Mouse (Mus musculus): ENCODE measurements around the gene Akna. TPM values are rescaled to one million over a fixed set of nuclear protein-coding genes. Genes with fewer than 3 reads are reported as not detected.

Gene Akna
- polyA plus RNA-seq, 1 experiment = 76.6 TPM

DNA sequence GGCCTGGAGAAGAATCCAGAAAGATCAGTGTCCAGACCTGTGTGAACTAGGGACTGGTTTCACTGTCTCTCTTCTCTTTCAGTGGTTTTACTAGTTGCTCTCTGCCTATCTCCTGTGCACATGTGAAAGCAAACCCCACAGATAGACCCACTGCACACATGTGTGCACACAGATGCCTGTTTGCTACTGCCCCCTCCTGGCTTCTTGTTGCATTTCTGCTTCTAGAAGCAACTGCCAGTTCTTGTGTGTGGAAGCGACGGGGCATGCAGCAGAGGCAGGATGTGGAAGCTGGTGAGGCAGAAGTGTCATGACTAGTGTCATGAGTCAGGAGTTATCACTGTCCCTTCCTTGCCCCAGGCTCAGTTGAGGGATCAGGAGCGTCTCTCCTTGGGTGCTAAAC is 31.3 kb downstream of the Akna start:
- Histone ChIP-seq H3K4me1 (replicated peaks; ENCODE audit: control insufficient read depth, insufficient read depth, low read length) (no peaks in the 10 kb centered on the region), H3K4me3 (ENCODE audit: control insufficient read depth, insufficient read depth, low read length) (no peak overlapping the region), H3K27ac (ENCODE audit: control insufficient read depth, insufficient read depth, low read length) (no peak overlapping the region), H3K27me3 (ENCODE audit: control insufficient read depth, insufficient read depth, low read length) (no peaks in the 10 kb centered on the region), H3K36me3 (ENCODE audit: control insufficient read depth, insufficient read depth, low read length) (peaks cover 87% of the 10 kb centered on the region)
- DNase-seq = peak; percentile 69
- 35% methylated on average over 3 of the region's 3 CpGs for WGBS
- TF ChIP-seq CTCF (IDR thresholded peaks at IDR 0.05; ENCODE audit: borderline replicate concordance, control insufficient read depth, extremely low read depth, insufficient read depth, low read length, poor library complexity) (peak; percentile 74; the same call in 1 of the 2 replicates), POLR2A (IDR thresholded peaks at IDR 0.05; ENCODE audit: control insufficient read depth, extremely low read depth, insufficient read depth, low read length, poor library complexity) (no peak)

DNA sequence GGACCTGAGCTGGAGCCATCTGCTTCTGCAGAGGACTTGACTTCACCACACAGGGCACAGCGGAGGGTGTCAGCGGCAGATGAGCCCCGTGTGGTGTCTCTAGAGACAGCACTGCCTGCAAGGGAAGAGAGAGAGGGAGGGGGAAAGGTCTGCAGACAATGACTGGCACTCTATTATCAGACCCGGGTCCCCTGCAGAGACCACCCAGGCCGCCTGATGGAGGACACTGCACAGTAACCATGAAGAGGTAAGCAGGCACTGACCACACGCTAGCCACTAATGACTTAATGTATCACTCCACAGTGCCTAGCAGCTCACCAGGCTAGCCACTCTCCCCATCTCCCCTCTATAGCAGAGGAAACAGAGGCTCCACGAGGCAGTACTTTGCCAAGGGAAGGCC is 32.3 kb downstream of the Akna start:
- Histone ChIP-seq H3K4me3 (ENCODE audit: control insufficient read depth, insufficient read depth, low read length) (no peak overlapping the region), H3K27ac (ENCODE audit: control insufficient read depth, insufficient read depth, low read length) (no peak overlapping the region), H3K27me3 (ENCODE audit: control insufficient read depth, insufficient read depth, low read length) (no peaks in the 10 kb centered on the region), H3K36me3 (ENCODE audit: control insufficient read depth, insufficient read depth, low read length) (peaks cover 77% of the 10 kb centered on the region), H3K4me1 (replicated peaks; ENCODE audit: control insufficient read depth, insufficient read depth, low read length) (no peaks in the 10 kb centered on the region; the same call in 1 of the 2 replicates)
- no peak for TF ChIP-seq CTCF (IDR thresholded peaks at IDR 0.05; ENCODE audit: borderline replicate concordance, control insufficient read depth, extremely low read depth, insufficient read depth, low read length, poor library complexity)
- no peak for TF ChIP-seq POLR2A (IDR thresholded peaks at IDR 0.05; ENCODE audit: control insufficient read depth, extremely low read depth, insufficient read depth, low read length, poor library complexity)
- 91% methylated on average over 7 of the region's 7 CpGs for WGBS
- DNase-seq = no peak

DNA sequence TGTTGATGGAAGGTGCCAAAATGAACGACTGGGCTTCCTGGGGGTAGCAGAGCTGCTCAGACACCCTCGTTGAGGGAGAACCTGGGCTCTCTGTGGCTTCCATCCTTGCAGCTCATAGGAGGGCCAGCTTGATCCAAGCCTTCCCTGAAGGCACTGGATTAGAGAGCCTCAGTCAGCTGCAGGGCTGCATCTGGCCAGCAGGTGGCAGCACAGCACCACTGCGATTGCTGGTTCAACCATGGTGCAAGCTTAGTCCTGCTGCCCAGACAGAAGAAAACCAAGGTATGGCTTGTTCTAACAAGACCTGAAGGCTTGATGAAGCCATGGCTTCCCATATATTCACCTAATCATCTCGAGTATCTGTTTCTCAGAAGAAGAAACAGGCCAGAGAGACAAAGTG is 34.6 kb downstream of the Akna start:
- DNase-seq = peak; percentile 89
- peaks cover 62% of the 10 kb centered on the region for H3K36me3 ChIP-seq (ENCODE audit: control insufficient read depth, insufficient read depth, low read length)

DNA sequence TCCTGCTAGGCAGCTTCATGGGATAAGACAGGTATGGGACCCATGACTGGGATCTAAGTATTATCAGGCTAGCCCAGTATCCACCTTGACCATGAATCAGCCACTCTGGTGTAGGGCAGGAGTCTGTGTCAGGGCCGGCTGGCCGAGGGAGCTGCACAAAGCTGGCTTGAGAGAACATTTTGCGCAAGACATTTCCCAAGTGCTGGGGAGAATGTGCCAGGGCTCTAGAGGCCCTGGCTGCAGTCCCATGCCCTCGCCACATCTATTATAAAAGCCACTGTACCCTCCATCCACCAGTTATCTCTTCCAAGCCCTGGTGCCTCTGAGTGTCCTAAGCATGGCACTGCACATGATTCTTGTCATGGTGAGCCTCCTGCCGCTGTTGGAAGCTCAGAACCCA is 41.0 kb downstream of the Akna start, which contains the start of gene Orm2:
Orm2 (plus strand) TSS at position 300 of the 400 bp plus-strand sequence.
- H3K36me3 ChIP-seq (ENCODE audit: control insufficient read depth, insufficient read depth, low read length) = peaks cover 2% of the 10 kb centered on the region
- H3K27ac ChIP-seq (ENCODE audit: control insufficient read depth, insufficient read depth, low read length) = no peak within 1 kb of the TSS
- 97% methylated on average over 5 of the region's 5 CpGs for WGBS
- no peak within 1 kb of the TSS for H3K4me3 ChIP-seq (ENCODE audit: control insufficient read depth, insufficient read depth, low read length)
- H3K4me1 ChIP-seq (replicated peaks; ENCODE audit: control insufficient read depth, insufficient read depth, low read length) = no peaks in the 10 kb centered on the region; the same call in 1 of the 2 replicates
- DNase-seq = no peak
- no peaks in the 10 kb centered on the region for H3K27me3 ChIP-seq (ENCODE audit: control insufficient read depth, insufficient read depth, low read length)
- no peak for TF ChIP-seq POLR2A (IDR thresholded peaks at IDR 0.05; ENCODE audit: control insufficient read depth, extremely low read depth, insufficient read depth, low read length, poor library complexity)
- no peak for TF ChIP-seq CTCF (IDR thresholded peaks at IDR 0.05; ENCODE audit: borderline replicate concordance, control insufficient read depth, extremely low read depth, insufficient read depth, low read length, poor library complexity)

More for the DNA sequence above, 34.6 kb downstream of the Akna start:
- WGBS = 36% methylated on average over 4 of the region's 4 CpGs
- Histone ChIP-seq H3K27me3 (ENCODE audit: control insufficient read depth, insufficient read depth, low read length) (no peaks in the 10 kb centered on the region), H3K4me3 (ENCODE audit: control insufficient read depth, insufficient read depth, low read length) (no peak overlapping the region), H3K4me1 (replicated peaks; ENCODE audit: control insufficient read depth, insufficient read depth, low read length) (no peaks in the 10 kb centered on the region; the same call in 1 of the 2 replicates), H3K27ac (ENCODE audit: control insufficient read depth, insufficient read depth, low read length) (no peak overlapping the region)
- TF ChIP-seq POLR2A (IDR thresholded peaks at IDR 0.05; ENCODE audit: control insufficient read depth, extremely low read depth, insufficient read depth, low read length, poor library complexity) (no peak), CTCF (IDR thresholded peaks at IDR 0.05; ENCODE audit: borderline replicate concordance, control insufficient read depth, extremely low read depth, insufficient read depth, low read length, poor library complexity) (peak; percentile 98)

DNA sequence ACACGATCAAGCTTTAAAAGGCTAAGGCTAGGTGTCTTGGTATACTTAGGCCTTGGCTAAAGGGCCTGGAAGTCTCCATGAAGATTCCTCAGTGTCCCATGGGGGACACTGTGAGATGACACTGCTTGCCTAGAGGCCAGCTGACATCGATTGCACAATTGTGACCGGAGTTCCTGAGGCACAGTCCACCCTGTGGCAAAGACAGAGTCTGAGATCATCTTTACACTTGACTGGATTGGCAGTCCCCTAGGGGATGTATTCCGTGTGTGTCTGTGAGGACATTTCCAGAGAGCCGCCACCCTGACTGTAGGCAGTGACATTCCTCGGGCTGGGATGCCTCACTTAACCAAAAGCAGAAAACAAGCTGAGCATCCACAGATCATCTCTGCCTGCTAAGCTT is 43.3 kb downstream of the Akna start:
- no peak for DNase-seq
- H3K27me3 ChIP-seq (ENCODE audit: control insufficient read depth, insufficient read depth, low read length) = no peaks in the 10 kb centered on the region
- no peak overlapping the region for H3K4me3 ChIP-seq (ENCODE audit: control insufficient read depth, insufficient read depth, low read length)
- H3K36me3 ChIP-seq (ENCODE audit: control insufficient read depth, insufficient read depth, low read length) = no peaks in the 10 kb centered on the region
- no peaks in the 10 kb centered on the region for H3K4me1 ChIP-seq (replicated peaks; ENCODE audit: control insufficient read depth, insufficient read depth, low read length)
- WGBS = 91% methylated on average over 6 of the region's 6 CpGs
- no peak for TF ChIP-seq CTCF (IDR thresholded peaks at IDR 0.05; ENCODE audit: borderline replicate concordance, control insufficient read depth, extremely low read depth, insufficient read depth, low read length, poor library complexity)
- no peak for TF ChIP-seq POLR2A (IDR thresholded peaks at IDR 0.05; ENCODE audit: control insufficient read depth, extremely low read depth, insufficient read depth, low read length, poor library complexity)
- H3K27ac ChIP-seq (ENCODE audit: control insufficient read depth, insufficient read depth, low read length) = no peak overlapping the region

DNA sequence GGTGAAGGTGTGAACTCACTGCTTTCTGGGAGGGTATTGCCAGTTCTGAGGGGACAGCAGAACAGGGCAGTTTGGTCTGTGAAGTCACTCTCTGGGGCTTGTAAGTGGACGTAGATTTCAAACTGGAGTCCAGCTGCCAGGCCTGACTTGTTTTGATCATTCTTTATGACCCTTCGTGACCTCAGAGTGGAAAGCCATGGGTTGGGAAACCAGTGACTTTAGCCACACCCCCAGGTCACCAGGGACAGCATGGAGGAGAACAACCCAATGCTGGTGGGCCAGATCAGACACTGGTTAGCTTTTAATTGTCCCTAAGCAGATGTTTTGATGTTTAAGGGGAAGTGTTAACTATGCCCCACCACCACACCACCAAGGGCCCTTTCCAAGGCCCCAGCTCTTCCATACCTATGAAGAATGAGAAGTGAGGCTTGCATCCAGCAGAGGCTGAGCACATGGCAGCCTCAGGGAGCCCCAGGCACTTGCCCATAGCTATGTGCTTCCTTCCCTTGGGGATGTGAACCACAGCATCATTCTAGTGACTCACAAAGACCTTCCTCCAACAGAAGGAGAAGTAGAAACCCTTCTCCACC is 46.1 kb downstream of the Akna start:
- no peak for DNase-seq
- Histone ChIP-seq H3K36me3 (ENCODE audit: control insufficient read depth, insufficient read depth, low read length) (no peaks in the 10 kb centered on the region), H3K27ac (ENCODE audit: control insufficient read depth, insufficient read depth, low read length) (no peak overlapping the region), H3K4me3 (ENCODE audit: control insufficient read depth, insufficient read depth, low read length) (no peak overlapping the region), H3K4me1 (replicated peaks; ENCODE audit: control insufficient read depth, insufficient read depth, low read length) (no peaks in the 10 kb centered on the region), H3K27me3 (ENCODE audit: control insufficient read depth, insufficient read depth, low read length) (no peaks in the 10 kb centered on the region)
- WGBS = 92% methylated on average over 2 of the region's 2 CpGs
- TF ChIP-seq CTCF (IDR thresholded peaks at IDR 0.05; ENCODE audit: borderline replicate concordance, control insufficient read depth, extremely low read depth, insufficient read depth, low read length, poor library complexity) = no peak
- TF ChIP-seq POLR2A (IDR thresholded peaks at IDR 0.05; ENCODE audit: control insufficient read depth, extremely low read depth, insufficient read depth, low read length, poor library complexity) = no peak

Data from thymus, adult 2 months (tissue).